Mouse (Mus musculus) intestine, postnatal 0 days (tissue): ENCODE data around the gene Mrpl37. TPM values are rescaled to one million over a fixed set of nuclear protein-coding genes. Genes with fewer than 3 reads are reported as not detected.

Source experiments
- ATAC-seq: fragments of 200-750 bp; cut with Nextera tagmentation; 2 replicates; pipeline ENCODE4 v1.8.0; 2017; ENCODE audit warnings: mild to moderate bottlenecking, moderate TSS enrichment, moderate library complexity
- H3K27ac ChIP-seq: fragments of 300-500 bp; sonication (generic); 2 replicates; pipeline ENCODE4 v1.5.1; 2014; ENCODE audit warnings: mild to moderate bottlenecking, low read depth, low read length, moderate library complexity
- H3K27me3 ChIP-seq: fragments of 300-500 bp; sonication (generic); replicated peaks from 2 replicates; pipeline ENCODE4 v1.6.1; 2014; ENCODE audit warnings: low read length, mixed read lengths; ENCODE audit not compliant: control insufficient read depth, insufficient read depth
- H3K36me3 ChIP-seq: fragments of 300-500 bp; sonication (generic); 2 replicates; pipeline ENCODE4 v1.6.1; 2014; ENCODE audit warnings: mild to moderate bottlenecking, moderate library complexity; ENCODE audit not compliant: control insufficient read depth, insufficient read depth
- H3K4me1 ChIP-seq: fragments of 300-500 bp; sonication (generic); replicated peaks from 2 replicates; pipeline ENCODE4 v1.6.1; 2014; ENCODE audit warnings: antibody characterized with exemption, low read length, mixed read lengths; ENCODE audit not compliant: control insufficient read depth, insufficient read depth
- H3K4me2 ChIP-seq: fragments of 300-500 bp; sonication (generic); replicated peaks from 2 replicates; pipeline ENCODE4 v1.6.1; 2014; ENCODE audit warnings: low read depth, mild to moderate bottlenecking, moderate library complexity
- H3K4me3 ChIP-seq: fragments of 300-500 bp; sonication (generic); 2 replicates; pipeline ENCODE4 v1.5.1; 2014; ENCODE audit warnings: low read depth, low read length
- H3K9ac ChIP-seq: fragments of 300-500 bp; sonication (generic); 2 replicates; pipeline ENCODE4 v1.6.1; 2014; ENCODE audit warnings: mild to moderate bottlenecking, low read depth, low read length
- H3K9me3 ChIP-seq: fragments of 300-500 bp; sonication (generic); 2 replicates; pipeline ENCODE4 v1.6.1; 2016; ENCODE audit warnings: mixed run types; ENCODE audit not compliant: control insufficient read depth
- CTCF ChIP-seq: sonication (generic); IDR thresholded peaks from 2 replicates; pipeline ENCODE4 v1.5.1; 2016; ENCODE audit warnings: low read depth, mild to moderate bottlenecking, control low read depth, antibody characterized with exemption, moderate library complexity
- WGBS: fragments of 180-500 bp; shearing (Covaris S2); extraction: QIAGEN DNeasy Blood & Tissue Kit; methylation state at CpG from one replicate; pipeline ENCODE4 v1.1.7; 2014; 5-methylcytosine and 5-hydroxymethylcytosine counted together
- polyA plus RNA-seq: library from polyadenylated mRNA; unstranded; fragments of >200 nt; fragmentation: Nextera tagmentation; extraction: Ambion mirVana; gene quantifications from 2 replicates; pipeline ENCODE4 v1.2.1, GENCODE M21; 2015

Mrpl37 gene
- polyA plus RNA-seq, 1 experiment from 2014 or later = 52.8 TPM

DNA sequence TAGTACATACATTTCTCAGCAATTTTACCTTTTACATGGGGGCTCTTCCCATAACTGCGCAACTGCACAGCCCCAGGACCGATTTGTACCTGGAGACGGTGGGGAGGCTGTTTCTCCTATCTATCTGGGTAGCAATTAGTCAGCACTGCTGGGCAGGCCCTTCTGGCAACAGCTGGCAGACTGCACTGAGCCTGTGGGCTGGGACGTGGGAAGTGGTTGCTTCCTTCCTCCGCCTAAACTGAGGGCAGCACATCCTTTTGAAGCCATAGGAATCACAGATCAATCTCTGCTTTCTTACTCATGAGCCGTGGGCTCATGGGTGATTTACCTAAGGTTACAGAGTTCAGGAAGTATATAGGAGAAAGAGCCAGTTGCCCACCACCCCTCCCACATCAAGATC, 7.9 kb downstream of the Mrpl37 start:
- Histone ChIP-seq H3K4me3 (no peak overlapping the region), H3K9me3 (no peaks in the 10 kb centered on the region), H3K4me2 (no peak overlapping the region), H3K9ac (no peak overlapping the region), H3K27ac (no peak overlapping the region), H3K4me1 (no peaks in the 10 kb centered on the region), H3K36me3 (peaks cover 66% of the 10 kb centered on the region), H3K27me3 (no peaks in the 10 kb centered on the region)
- 72% methylated on average over 6 of the region's 6 CpGs for WGBS
- no peak for ATAC-seq
- TF ChIP-seq CTCF = no peak

DNA sequence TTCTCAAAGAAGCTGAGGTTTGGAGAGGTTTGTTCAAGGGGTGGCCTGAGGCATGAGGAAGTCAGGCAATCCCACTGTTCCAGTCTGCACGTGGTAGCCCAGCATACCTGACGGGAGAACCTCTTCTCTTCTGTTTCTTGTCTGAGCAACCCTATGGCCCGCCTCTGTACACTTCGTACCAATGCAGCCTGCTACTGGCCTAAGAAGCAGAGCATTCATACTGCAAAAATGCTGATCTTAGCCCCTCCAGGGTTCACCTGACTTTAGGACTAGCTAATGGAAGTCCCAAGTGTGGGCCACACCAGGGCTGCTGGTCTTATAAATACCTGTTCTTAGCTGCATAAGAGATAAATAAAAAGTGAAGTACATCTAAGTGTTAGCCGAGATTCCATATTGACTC, 8.3 kb downstream of the Mrpl37 start:
- no peak overlapping the region for H3K4me2 ChIP-seq

DNA sequence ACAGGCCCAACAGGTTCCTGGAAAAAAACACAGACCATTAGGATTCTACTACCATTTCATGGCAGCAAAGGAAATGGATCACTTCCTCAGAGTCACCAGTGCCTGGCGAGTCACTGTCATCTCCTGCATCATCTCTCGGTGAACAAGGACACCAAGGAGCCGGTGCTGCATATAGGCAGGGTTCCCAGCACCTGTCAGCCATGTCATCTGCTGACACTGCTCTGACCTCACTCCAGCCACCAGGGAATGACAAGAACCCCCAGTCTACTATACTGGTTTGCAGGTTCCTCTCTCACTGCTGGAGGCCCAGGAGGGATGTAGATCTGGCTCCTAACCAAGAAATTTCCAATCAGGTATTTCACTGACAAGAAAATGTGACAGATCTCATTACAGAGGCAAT, 10.6 kb downstream of the Mrpl37 start:
- Histone ChIP-seq H3K27ac (no peak overlapping the region), H3K4me3 (no peak overlapping the region), H3K36me3 (peaks cover 45% of the 10 kb centered on the region), H3K9ac (no peak overlapping the region), H3K4me2 (no peak overlapping the region), H3K4me1 (no peaks in the 10 kb centered on the region), H3K9me3 (no peaks in the 10 kb centered on the region), H3K27me3 (no peaks in the 10 kb centered on the region)
- no peak for ATAC-seq
- WGBS = 80% methylated on average over 3 of the region's 3 CpGs
- no peak for TF ChIP-seq CTCF

More for the DNA sequence above, 8.3 kb downstream of the Mrpl37 start:
- no peak overlapping the region for H3K9ac ChIP-seq
- no peaks in the 10 kb centered on the region for H3K9me3 ChIP-seq
- no peaks in the 10 kb centered on the region for H3K4me1 ChIP-seq
- no peak for ATAC-seq
- H3K36me3 ChIP-seq = peaks cover 61% of the 10 kb centered on the region
- TF ChIP-seq CTCF = no peak
- 84% methylated on average over 5 of the region's 5 CpGs for WGBS
- no peaks in the 10 kb centered on the region for H3K27me3 ChIP-seq
- H3K27ac ChIP-seq = no peak overlapping the region
- H3K4me3 ChIP-seq = no peak overlapping the region

DNA sequence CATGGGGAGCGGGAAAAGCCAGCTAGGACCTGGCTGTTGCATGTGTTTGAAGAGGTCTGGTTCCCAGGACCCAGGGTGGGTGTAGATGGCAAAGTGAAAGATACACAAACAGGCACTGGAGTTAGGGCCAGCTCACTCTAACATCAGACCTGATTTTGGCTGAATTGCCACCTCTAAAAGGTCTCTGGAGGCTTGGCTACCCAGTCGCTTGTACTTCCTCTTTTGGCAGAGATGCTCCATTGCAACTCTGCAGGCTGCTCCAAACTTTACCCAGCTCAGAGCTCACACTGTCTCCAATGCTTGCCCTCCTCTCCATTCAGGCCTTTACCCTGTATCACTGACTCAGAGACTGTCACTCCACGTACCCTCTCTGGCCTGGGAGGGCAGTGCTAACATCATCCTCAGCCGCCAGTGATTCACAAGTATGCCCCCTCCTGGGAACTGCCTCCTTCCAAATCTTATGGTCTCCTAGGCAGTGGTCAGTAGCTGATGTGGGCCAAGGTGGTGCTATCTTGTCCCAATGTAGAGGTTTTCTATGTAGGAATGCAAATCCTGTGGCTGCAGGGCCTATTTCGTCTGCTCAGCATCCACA, 13.6 kb downstream of the Mrpl37 start:
- Histone ChIP-seq H3K27ac (no peak overlapping the region), H3K9ac (no peak overlapping the region), H3K4me2 (no peak overlapping the region), H3K4me3 (no peak overlapping the region), H3K27me3 (no peaks in the 10 kb centered on the region), H3K9me3 (no peaks in the 10 kb centered on the region), H3K4me1 (no peaks in the 10 kb centered on the region), H3K36me3 (peaks cover 25% of the 10 kb centered on the region)
- no peak for ATAC-seq
- no peak for TF ChIP-seq CTCF
- 58% methylated on average over 5 of the region's 5 CpGs for WGBS

DNA sequence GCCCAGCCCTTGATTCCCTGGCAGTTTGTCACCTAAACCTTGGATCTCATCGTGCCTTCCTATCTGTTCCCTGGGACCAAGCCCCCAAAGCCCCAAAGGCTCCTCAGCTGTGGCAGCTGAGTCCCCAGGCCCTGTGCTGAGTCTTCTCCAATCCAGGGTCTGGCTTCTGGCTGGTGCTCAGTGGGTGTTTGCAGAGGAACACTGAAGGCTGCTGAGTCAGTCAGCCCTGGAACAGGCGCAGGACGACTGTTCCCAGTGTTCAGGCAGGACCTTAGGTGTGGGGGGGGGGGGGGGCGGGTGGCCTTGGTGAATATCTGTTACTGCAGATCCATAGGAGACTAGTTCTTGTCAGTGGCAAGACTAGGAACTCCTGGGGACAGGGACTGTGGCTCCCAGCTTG, 14.8 kb downstream of the Mrpl37 start:
- Histone ChIP-seq H3K27ac (no peak overlapping the region), H3K36me3 (peaks cover 24% of the 10 kb centered on the region), H3K27me3 (no peaks in the 10 kb centered on the region), H3K4me3 (no peak overlapping the region), H3K9me3 (no peaks in the 10 kb centered on the region), H3K9ac (no peak overlapping the region), H3K4me2 (no peak overlapping the region), H3K4me1 (no peaks in the 10 kb centered on the region)
- TF ChIP-seq CTCF = no peak
- 58% methylated on average over 4 of the region's 4 CpGs for WGBS
- ATAC-seq = no peak

DNA sequence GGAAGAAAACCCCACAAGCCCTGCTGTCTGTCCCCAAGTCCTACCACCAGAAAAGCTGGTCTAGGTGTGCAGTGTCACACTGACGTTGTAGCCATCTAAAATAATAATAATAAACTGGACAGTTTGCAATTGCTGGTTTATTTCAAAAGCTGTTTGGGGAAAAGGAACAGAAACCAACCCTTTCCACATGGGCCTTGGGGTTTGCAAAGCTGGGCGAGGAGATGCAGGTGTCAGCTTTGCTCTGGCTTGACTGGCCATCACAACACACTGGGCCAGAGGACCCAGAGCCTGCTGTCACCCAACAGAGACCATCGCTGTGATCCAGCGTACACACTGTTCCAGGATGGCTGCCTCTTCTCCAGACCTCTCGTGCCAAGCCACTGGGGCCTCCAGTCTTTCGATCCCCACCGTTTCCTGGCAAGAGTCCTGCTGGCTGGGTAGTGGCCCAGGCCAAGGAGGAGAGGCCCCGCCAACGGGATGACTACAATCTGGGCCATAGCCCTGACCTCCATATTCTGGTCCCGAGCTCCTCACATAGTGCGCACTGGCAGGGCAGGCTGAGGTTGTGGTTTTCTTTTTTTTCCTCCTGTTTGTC, 18.0 kb downstream of the Mrpl37 start:
- H3K36me3 ChIP-seq = peaks cover 48% of the 10 kb centered on the region
- H3K4me3 ChIP-seq = no peak overlapping the region
- TF ChIP-seq CTCF = no peak
- no peak for ATAC-seq
- WGBS = 93% methylated on average over 11 of the region's 11 CpGs
- H3K27ac ChIP-seq = no peak overlapping the region
- no peak overlapping the region for H3K9ac ChIP-seq
- no peaks in the 10 kb centered on the region for H3K4me1 ChIP-seq
- H3K4me2 ChIP-seq = no peak overlapping the region
- no peaks in the 10 kb centered on the region for H3K9me3 ChIP-seq
- H3K27me3 ChIP-seq = no peaks in the 10 kb centered on the region
